Mouse (Mus musculus) liver, embryonic 16.5 days (tissue): ENCODE results near the gene Acot5. TPM values are rescaled to one million over a fixed set of nuclear protein-coding genes. Genes with fewer than 3 reads are reported as not detected.
"Not testable (repeated sequence)": the region's sequence is repeated elsewhere in the genome, so short reads cannot be mapped to it uniquely, and the experiment has no call there.

ENCODE experiments used
- ATAC-seq: fragments of 200-750 bp; cut with Nextera tagmentation; 2 replicates; pipeline ENCODE4 v1.8.0; 2017; ENCODE audit warnings: low read depth, mild to moderate bottlenecking, moderate number of reproducible peaks, moderate library complexity
- H3K27ac ChIP-seq: fragments of 300-500 bp; sonication (generic); 2 replicates; pipeline ENCODE4 v1.5.1; 2014; ENCODE audit warnings: mild to moderate bottlenecking, low read length
- H3K27me3 ChIP-seq: fragments of 300-500 bp; sonication (generic); 2 replicates; pipeline ENCODE4 v1.6.1; 2014; ENCODE audit warnings: low read depth, low read length, mixed read lengths; ENCODE audit not compliant: control insufficient read depth, insufficient read depth
- H3K36me3 ChIP-seq: fragments of 300-500 bp; sonication (generic); 2 replicates; pipeline ENCODE4 v1.6.1; 2014; ENCODE audit warnings: mild to moderate bottlenecking; ENCODE audit not compliant: control insufficient read depth, insufficient read depth
- H3K4me1 ChIP-seq: fragments of 300-500 bp; sonication (generic); 2 replicates; pipeline ENCODE4 v1.6.1; 2014; ENCODE audit warnings: low read depth, low read length, mixed read lengths; ENCODE audit not compliant: control insufficient read depth
- H3K4me2 ChIP-seq: fragments of 300-500 bp; sonication (generic); 2 replicates; pipeline ENCODE4 v1.6.1; 2014; ENCODE audit warnings: low read depth, low read length, mixed read lengths
- H3K4me3 ChIP-seq: fragments of 300-500 bp; sonication (generic); 2 replicates; pipeline ENCODE4 v1.5.1; 2014; ENCODE audit warnings: low read depth, mild to moderate bottlenecking, low read length
- H3K9ac ChIP-seq: fragments of 300-500 bp; sonication (generic); 2 replicates; pipeline ENCODE4 v1.6.1; 2014; ENCODE audit warnings: low read depth, low read length
- H3K9me3 ChIP-seq: fragments of 300-500 bp; sonication (generic); replicated peaks from 2 replicates; pipeline ENCODE4 v1.6.1; 2016; ENCODE audit warnings: low read length; ENCODE audit not compliant: control insufficient read depth
- WGBS: fragments of 180-500 bp; shearing (Covaris S2); extraction: QIAGEN DNeasy Blood & Tissue Kit; methylation state at CpG from one replicate; pipeline ENCODE4 v1.1.7; 2014; ENCODE audit not compliant: insufficient replicate concordance; 5-methylcytosine and 5-hydroxymethylcytosine counted together
- polyA plus RNA-seq: library from polyadenylated mRNA; unstranded; fragments of >200 nt; fragmentation: Nextera tagmentation; extraction: Ambion mirVana; gene quantifications from 2 replicates; pipeline ENCODE4 v1.2.1, GENCODE M21; 2015

Acot5 gene
- polyA plus RNA-seq = not detected in 2 replicates

GRCm38 (mm10) chr12:84068986-84069385 lies at the start of gene Acot5:
Acot5 (plus strand) TSS chr12:84069325.
- Histone ChIP-seq H3K27ac (no peak within 1 kb of the TSS), H3K4me1 (no peaks in the 10 kb centered on the region), H3K27me3 (peaks cover 34% of the 10 kb centered on the region), H3K36me3 (no peaks in the 10 kb centered on the region), H3K9ac (no peak within 1 kb of the TSS), H3K9me3 (no peaks in the 10 kb centered on the region), H3K4me2 (peak within 1 kb of the TSS; percentile 53), H3K4me3 (peak within 1 kb of the TSS; percentile 32)
- ATAC-seq = no peak
- WGBS = 40% methylated on average over 9 of the region's 9 CpGs

DNA sequence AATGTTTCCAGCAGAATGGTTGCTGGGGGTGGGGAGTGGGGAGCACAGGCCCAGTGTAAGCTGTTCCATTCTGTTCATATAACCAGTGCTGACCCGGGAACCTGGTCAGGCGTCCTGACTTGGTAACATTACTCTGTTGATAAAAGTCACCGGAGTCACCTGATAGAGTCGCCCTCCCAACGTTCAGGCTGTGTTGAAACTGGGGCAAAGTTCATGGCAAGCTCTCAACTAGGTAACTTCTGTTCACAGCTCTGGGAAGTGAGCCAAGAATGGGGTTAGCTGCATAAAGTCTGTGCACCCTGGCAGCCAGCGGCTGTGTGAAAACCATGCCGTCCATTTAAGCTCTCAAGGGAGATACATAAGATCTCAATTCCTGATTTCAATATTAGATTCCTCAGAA lies 48.6 kb upstream of the Acot5 start:
- not testable (repeated sequence) for H3K4me2 ChIP-seq, H3K27me3 ChIP-seq, H3K36me3 ChIP-seq, H3K9ac ChIP-seq, H3K27ac ChIP-seq, H3K9me3 ChIP-seq, H3K4me1 ChIP-seq, H3K4me3 ChIP-seq
- ATAC-seq = peak; percentile 91
- 32% methylated on average over 7 of the region's 7 CpGs for WGBS

DNA sequence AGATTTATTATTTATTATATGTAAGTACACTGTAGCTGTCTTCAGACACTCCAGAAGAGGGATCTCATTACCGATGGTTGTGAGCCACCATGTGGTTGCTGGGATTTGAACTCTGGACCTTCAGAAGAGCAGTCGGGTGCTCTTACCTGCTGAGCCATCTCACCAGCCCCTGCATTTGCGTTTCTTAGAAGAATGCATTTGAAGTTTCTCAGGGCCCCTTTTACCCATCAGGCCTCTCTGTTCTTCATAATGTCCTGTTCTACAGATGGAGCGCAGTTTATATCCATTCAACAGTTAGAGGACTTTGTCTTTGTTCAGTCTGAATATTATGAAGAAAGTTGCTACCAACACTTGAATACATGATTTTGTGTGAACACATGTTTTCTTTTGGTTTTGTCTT lies 46.9 kb upstream of the Acot5 start:
- H3K27me3 ChIP-seq, H3K27ac ChIP-seq, H3K4me1 ChIP-seq, H3K4me3 ChIP-seq, H3K9ac ChIP-seq, H3K9me3 ChIP-seq, H3K36me3 ChIP-seq, H3K4me2 ChIP-seq, ATAC-seq: not testable (repeated sequence)
- 79% methylated on average over 4 of the region's 4 CpGs for WGBS

- peak; percentile 36; the same call in 1 of the 2 replicates for ATAC-seq
- no peak overlapping the region for H3K27ac ChIP-seq
- H3K27me3 ChIP-seq = no peaks in the 10 kb centered on the region
- no peak overlapping the region for H3K4me2 ChIP-seq
- no peaks in the 10 kb centered on the region for H3K4me1 ChIP-seq
- H3K9me3 ChIP-seq = no peaks in the 10 kb centered on the region
- no peak overlapping the region for H3K4me3 ChIP-seq
- 59% methylated on average over 9 of the region's 9 CpGs for WGBS
- no peak overlapping the region for H3K9ac ChIP-seq
- H3K36me3 ChIP-seq = no peaks in the 10 kb centered on the region
Observed at GRCm38 (mm10) chr12:84023052-84023745, 45.9 kb upstream of the Acot5 start.

DNA sequence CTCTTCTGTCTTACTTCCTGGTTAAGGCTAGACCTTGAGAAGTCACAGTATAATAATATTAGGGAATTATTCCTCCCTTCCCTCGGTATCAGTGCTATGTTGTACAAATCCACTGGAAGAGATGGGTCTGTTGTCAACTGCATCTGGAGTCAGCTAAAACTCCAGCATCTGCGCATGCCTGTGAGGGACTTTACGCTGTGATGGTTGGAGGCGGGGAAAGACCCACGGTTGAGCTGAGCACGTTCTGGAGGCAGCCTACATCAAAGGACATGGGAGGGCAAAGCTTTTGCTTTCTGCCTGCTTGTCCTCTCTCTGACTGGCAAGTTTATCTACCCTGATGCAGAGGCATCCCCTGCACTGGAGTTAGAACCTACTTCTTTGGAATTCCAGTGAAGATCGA lies 43.2 kb upstream of the Acot5 start:
- Histone ChIP-seq H3K4me1 (no peaks in the 10 kb centered on the region), H3K9ac (no peak overlapping the region), H3K9me3 (no peaks in the 10 kb centered on the region), H3K36me3 (no peaks in the 10 kb centered on the region), H3K27me3 (no peaks in the 10 kb centered on the region), H3K27ac (no peak overlapping the region), H3K4me2 (no peak overlapping the region), H3K4me3 (no peak overlapping the region)
- no peak for ATAC-seq
- 77% methylated on average over 7 of the region's 7 CpGs for WGBS

- ATAC-seq, H3K4me1 ChIP-seq, H3K27ac ChIP-seq, H3K4me2 ChIP-seq, H3K9ac ChIP-seq, H3K4me3 ChIP-seq, H3K36me3 ChIP-seq, H3K27me3 ChIP-seq, H3K9me3 ChIP-seq: not testable (repeated sequence)
- 55% methylated on average over 3 of the region's 3 CpGs for WGBS
Observed at GRCm38 (mm10) chr12:84028328-84028727, 40.8 kb upstream of the Acot5 start.

DNA sequence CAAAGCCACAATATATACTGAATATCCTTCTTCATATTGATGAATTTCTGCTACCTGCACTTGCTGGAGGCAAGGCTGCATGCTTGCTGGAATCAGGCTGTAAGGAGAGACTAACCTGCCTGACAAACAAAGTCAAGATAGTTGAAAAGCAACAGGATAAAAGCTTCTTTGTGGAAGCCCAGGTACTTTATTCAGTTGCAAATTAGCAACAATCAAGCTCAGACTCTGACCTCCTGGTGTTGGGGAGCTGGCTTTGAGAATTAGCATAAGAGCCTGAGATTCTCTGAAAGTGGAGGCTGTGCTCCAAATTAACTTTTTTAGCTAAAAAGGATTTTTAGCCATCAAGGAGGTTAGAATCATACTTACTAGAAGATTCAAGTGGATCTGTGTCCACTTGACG lies 40.1 kb upstream of the Acot5 start:
- not testable (repeated sequence) for H3K9me3 ChIP-seq, H3K4me1 ChIP-seq, H3K4me3 ChIP-seq, H3K27me3 ChIP-seq, H3K9ac ChIP-seq, H3K27ac ChIP-seq, ATAC-seq, H3K36me3 ChIP-seq, H3K4me2 ChIP-seq
- WGBS = 78% methylated on average over 1 of the region's 1 CpGs

GRCm38 (mm10) chr12:84030659-84031332 lies 38.3 kb upstream of the Acot5 start:
- H3K9ac ChIP-seq = no peak overlapping the region
- no peak overlapping the region for H3K4me2 ChIP-seq
- H3K27me3 ChIP-seq = no peaks in the 10 kb centered on the region
- no peak overlapping the region for H3K4me3 ChIP-seq
- H3K4me1 ChIP-seq = peaks cover 3% of the 10 kb centered on the region; the same call in 1 of the 2 replicates
- H3K27ac ChIP-seq = no peak overlapping the region
- no peaks in the 10 kb centered on the region for H3K9me3 ChIP-seq
- peak; percentile 56; the same call in 1 of the 2 replicates for ATAC-seq
- H3K36me3 ChIP-seq = no peaks in the 10 kb centered on the region
- WGBS = 48% methylated on average over 4 of the region's 4 CpGs

DNA sequence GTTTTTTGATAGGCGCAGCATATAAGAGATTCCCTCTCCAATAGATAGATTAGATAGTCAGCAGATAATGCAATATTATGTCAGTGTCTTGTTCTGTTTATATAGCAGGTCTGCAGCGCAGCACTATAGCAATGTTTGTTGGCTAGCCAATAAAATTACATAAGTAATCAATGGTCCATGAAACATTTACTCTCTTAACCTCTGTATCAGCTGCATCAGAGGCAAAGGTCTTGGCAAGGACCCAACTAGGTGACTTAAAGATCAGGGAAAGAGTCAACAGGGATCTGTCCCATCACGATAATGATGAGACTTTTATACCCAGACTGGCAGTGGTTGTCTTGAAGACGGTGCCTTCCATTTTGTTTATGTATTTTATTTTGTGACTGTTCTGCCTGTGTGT lies 36.3 kb upstream of the Acot5 start:
- no peak overlapping the region for H3K27ac ChIP-seq

More for the DNA sequence above, 36.3 kb upstream of the Acot5 start:
- Histone ChIP-seq H3K27me3 (peaks cover 2% of the 10 kb centered on the region; the same call in 1 of the 2 replicates), H3K9ac (no peak overlapping the region), H3K36me3 (no peaks in the 10 kb centered on the region), H3K9me3 (no peaks in the 10 kb centered on the region), H3K4me2 (no peak overlapping the region), H3K4me3 (no peak overlapping the region), H3K4me1 (peaks cover 3% of the 10 kb centered on the region; the same call in 1 of the 2 replicates)
- 53% methylated on average over 4 of the region's 4 CpGs for WGBS
- peak; percentile 69 for ATAC-seq
